ENCODE assay signal across 21 mouse cellular contexts in genomic region chr7:12926316-12926715, GRCm38 (mm10). TPM values are rescaled to one million over a fixed set of nuclear protein-coding genes. Genes with fewer than 3 reads are reported as not detected.
DNase-seq lines count a peak whose midpoint lies in the region; ATAC-seq and TF ChIP-seq lines count a peak whose summit lies in the region.
"Had no signal": no experiment of that assay in that cellular context is flagged by ENCODE, and none has a peak within 500 bp of the region (broad histone marks: within the 10 kb centered on the region; RNA-seq: fewer than 3 reads in every experiment).

No protein-coding gene starts in this region.

- no peak for TF ChIP-seq CTCF in gastrocnemius, adult 2 months (IDR thresholded peaks at IDR 0.05)

- H3K27ac ChIP-seq in liver, embryonic 11.5 days (ENCODE audit: low read depth, low read length): no peak overlapping the region
- no peak overlapping the region for H3K27ac ChIP-seq in forebrain, embryonic 13.5 days
- no peak overlapping the region for H3K27ac ChIP-seq in gastrocnemius, adult 2 months
- H3K27ac ChIP-seq: hindbrain, embryonic 12.5 days; lung, embryonic 15.5 days; midbrain, embryonic 10.5 days; midbrain, embryonic 15.5 days; neural tube, embryonic 12.5 days had no signal

- ATAC-seq in cerebellum, adult (ENCODE audit: insufficient number of reproducible peaks, low FRiP score, low TSS enrichment): no peak
- ATAC-seq in liver, embryonic 11.5 days (replicated peaks; ENCODE audit: low FRiP score): no peak
- ATAC-seq in forebrain, embryonic 13.5 days: no peak
- ATAC-seq: forebrain, embryonic 14.5 days; midbrain, embryonic 15.5 days had no signal

- H3K9ac ChIP-seq in liver, embryonic 11.5 days (ENCODE audit: low read depth, low read length): no peak overlapping the region
- H3K9ac ChIP-seq in forebrain, embryonic 13.5 days: no peak overlapping the region
- H3K9ac ChIP-seq: hindbrain, embryonic 12.5 days; lung, embryonic 15.5 days; midbrain, embryonic 15.5 days; neural tube, embryonic 12.5 days had no signal

- peaks cover 4% of the 10 kb centered on the region; the same call in 1 of the 2 replicates for H3K27me3 ChIP-seq in liver, embryonic 11.5 days (replicated peaks; ENCODE audit: control insufficient read depth, insufficient read depth, low read length)
- H3K27me3 ChIP-seq in forebrain, embryonic 13.5 days: peaks cover 32% of the 10 kb centered on the region
- H3K27me3 ChIP-seq: CH12.LX; lung, embryonic 15.5 days had no signal

- peak; percentile 29 for DNase-seq in cerebellum, adult 11 months
- DNase-seq in liver, embryonic 11.5 days (ENCODE audit: low spot score): peak; percentile 36
- no peak for DNase-seq in liver
- peak; percentile 62 for DNase-seq in cerebellum, adult 9-10 months
- peak; percentile 46 to 47 for DNase-seq in cerebellum, postnatal 36 days
- no peak for DNase-seq in gastrocnemius, adult 2 months
- DNase-seq: adrenal gland, postnatal 25 days; gastrocnemius, postnatal 25 days; heart, adult 11 months; heart, postnatal 36 days; thymus, postnatal 14 days had no signal

- H3K4me2 ChIP-seq in liver, embryonic 11.5 days: no peak overlapping the region
- H3K4me2 ChIP-seq in forebrain, embryonic 13.5 days: no peak overlapping the region
- H3K4me2 ChIP-seq: hindbrain, embryonic 12.5 days; lung, embryonic 15.5 days; midbrain, embryonic 15.5 days; neural tube, embryonic 12.5 days had no signal

- H3K4me3 ChIP-seq in liver, embryonic 11.5 days (ENCODE audit: low read depth, low read length): no peak overlapping the region
- no peak overlapping the region for H3K4me3 ChIP-seq in forebrain, embryonic 13.5 days
- no peak overlapping the region for H3K4me3 ChIP-seq in gastrocnemius, adult 2 months
- H3K4me3 ChIP-seq: hindbrain, embryonic 12.5 days; lung, embryonic 15.5 days; midbrain, embryonic 10.5 days; midbrain, embryonic 15.5 days; myocyte; neural tube, embryonic 12.5 days had no signal

- 81% methylated on average over 7 of the region's 7 CpGs for WGBS in liver, embryonic 11.5 days
- WGBS in forebrain, embryonic 13.5 days: 89% methylated on average over 7 of the region's 7 CpGs

- H3K36me3 ChIP-seq in liver, embryonic 11.5 days (ENCODE audit: control insufficient read depth, insufficient read depth, low read length): peaks cover 44% of the 10 kb centered on the region
- H3K36me3 ChIP-seq in forebrain, embryonic 13.5 days (ENCODE audit: poor library complexity, severe bottlenecking): peaks cover 50% of the 10 kb centered on the region

- H3K9me3 ChIP-seq in liver, embryonic 11.5 days (ENCODE audit: control insufficient read depth, low read length): no peaks in the 10 kb centered on the region
- no peaks in the 10 kb centered on the region for H3K9me3 ChIP-seq in forebrain, embryonic 13.5 days (replicated peaks)
- H3K9me3 ChIP-seq: hindbrain, embryonic 12.5 days; lung, embryonic 15.5 days; midbrain, embryonic 10.5 days; midbrain, embryonic 15.5 days; neural tube, embryonic 12.5 days had no signal

- intact Hi-C loops in gastrocnemius, adult 2 months (cut with DNase I): no loop called here

- H3K4me1 ChIP-seq in liver, embryonic 11.5 days (replicated peaks; ENCODE audit: control insufficient read depth, insufficient read depth, low read length): peaks cover 19% of the 10 kb centered on the region
- H3K4me1 ChIP-seq in forebrain, embryonic 13.5 days: peaks cover 26% of the 10 kb centered on the region

RNA-seq across cellular contexts. Expression of gene Rnf225, which starts 0.9 kb away (rescaled TPM):
- polyA plus RNA-seq in liver, embryonic 11.5 days (2014; fragmentation: Nextera tagmentation; extraction: Ambion mirVana): 0.38 and 0.81 TPM in 2 replicates
- 0.74 and 0.78 TPM in 2 replicates for polyA plus RNA-seq in forebrain, embryonic 13.5 days (2015; fragmentation: Nextera tagmentation; extraction: Ambion mirVana)
- total RNA-seq in gastrocnemius, adult 2 months (2021): under 1 TPM; 0.31 to 0.81 TPM

RNA-seq across cellular contexts. Expression of gene Rps5, which starts 4.2 kb away (rescaled TPM):
- 1,276 and 1,341 TPM in 2 replicates for polyA plus RNA-seq in liver, embryonic 11.5 days (2014; fragmentation: Nextera tagmentation; extraction: Ambion mirVana)
- 820 and 824 TPM in 2 replicates for polyA plus RNA-seq in forebrain, embryonic 13.5 days (2015; fragmentation: Nextera tagmentation; extraction: Ambion mirVana)
- 100 to 1,000 TPM; 574 to 617 TPM for total RNA-seq in gastrocnemius, adult 2 months (2021)

RNA-seq across cellular contexts. Expression of gene Zscan22, which starts 28.7 kb away (rescaled TPM):
- 14.4 and 16.4 TPM in 2 replicates for polyA plus RNA-seq in liver, embryonic 11.5 days (2014; fragmentation: Nextera tagmentation; extraction: Ambion mirVana)
- 11.8 and 13.6 TPM in 2 replicates for polyA plus RNA-seq in forebrain, embryonic 13.5 days (2015; fragmentation: Nextera tagmentation; extraction: Ambion mirVana)
- 1 to 10 TPM; 3.7 to 4.4 TPM for total RNA-seq in gastrocnemius, adult 2 months (2021)

RNA-seq across cellular contexts. Expression of gene Zfp324, which starts 39.3 kb away (rescaled TPM):
- 6.6 and 7.7 TPM in 2 replicates for polyA plus RNA-seq in liver, embryonic 11.5 days (2014; fragmentation: Nextera tagmentation; extraction: Ambion mirVana)
- polyA plus RNA-seq in forebrain, embryonic 13.5 days (2015; fragmentation: Nextera tagmentation; extraction: Ambion mirVana): 12.3 and 12.5 TPM in 2 replicates
- 1 to 10 TPM; 1.5 to 2.0 TPM for total RNA-seq in gastrocnemius, adult 2 months (2021)

RNA-seq across cellular contexts. Expression of gene Zfp128, which starts 45.3 kb away (rescaled TPM):
- polyA plus RNA-seq in liver, embryonic 11.5 days (2014; fragmentation: Nextera tagmentation; extraction: Ambion mirVana): 2.2 and 2.4 TPM in 2 replicates
- 7.0 and 7.5 TPM in 2 replicates for polyA plus RNA-seq in forebrain, embryonic 13.5 days (2015; fragmentation: Nextera tagmentation; extraction: Ambion mirVana)
- 1 to 10 TPM; 2.2 to 2.3 TPM for total RNA-seq in gastrocnemius, adult 2 months (2021)

Comparison
In these comparisons a context has a peak if more than half of its experiments do, and no peak if none do; other contexts are left out.
1. DNase-seq: peak in cerebellum, adult 11 months (single experiment), liver, embryonic 11.5 days (single experiment), cerebellum, adult 9-10 months (single experiment) and cerebellum, postnatal 36 days (2 of 2); none in liver (single experiment) and gastrocnemius, adult 2 months (single experiment).